Mouse (Mus musculus) embryonic facial prominence, embryonic 14.5 days (tissue): Measurements from ENCODE around the gene D630039A03Rik. TPM values are rescaled to one million over a fixed set of nuclear protein-coding genes. Genes with fewer than 3 reads are reported as not detected.

Experiments
- ATAC-seq: fragments of 200-750 bp; cut with Nextera tagmentation; 2 replicates; pipeline ENCODE4 v1.8.0; 2017; ENCODE audit warnings: low read depth, moderate number of reproducible peaks, moderate TSS enrichment
- DNase-seq: peaks from one replicate; pipeline ENCODE4 v3.0.0-alpha.2; 2015; ENCODE audit warnings: low spot score
- H3K27ac ChIP-seq: fragments of 300-500 bp; sonication (generic); replicated peaks from 2 replicates; pipeline ENCODE4 v1.5.1; 2014; ENCODE audit warnings: low read depth, mild to moderate bottlenecking, low read length, moderate library complexity
- H3K27me3 ChIP-seq: fragments of 300-500 bp; sonication (generic); replicated peaks from 2 replicates; pipeline ENCODE4 v1.6.1; 2014; ENCODE audit warnings: low read length; ENCODE audit not compliant: control insufficient read depth, insufficient read depth
- H3K36me3 ChIP-seq: fragments of 300-500 bp; sonication (generic); 2 replicates; pipeline ENCODE4 v1.6.1; 2014; ENCODE audit warnings: low read length, mixed read lengths; ENCODE audit not compliant: control insufficient read depth, insufficient read depth
- H3K4me1 ChIP-seq: fragments of 300-500 bp; sonication (generic); 2 replicates; pipeline ENCODE4 v1.6.1; 2014; ENCODE audit warnings: antibody characterized with exemption, low read length; ENCODE audit not compliant: control insufficient read depth, insufficient read depth
- H3K4me2 ChIP-seq: fragments of 300-500 bp; sonication (generic); 2 replicates; pipeline ENCODE4 v1.6.1; 2014; ENCODE audit warnings: low read depth, mild to moderate bottlenecking, low read length, moderate library complexity, mixed read lengths
- H3K4me3 ChIP-seq: fragments of 300-500 bp; sonication (generic); 2 replicates; pipeline ENCODE4 v1.5.1; 2014; ENCODE audit warnings: low read depth, mild to moderate bottlenecking, low read length
- H3K9ac ChIP-seq: fragments of 300-500 bp; sonication (generic); 2 replicates; pipeline ENCODE4 v1.6.1; 2014; ENCODE audit warnings: low read depth, mild to moderate bottlenecking, low read length, moderate library complexity, mixed read lengths
- H3K9me3 ChIP-seq: fragments of 300-500 bp; sonication (generic); 2 replicates; pipeline ENCODE4 v1.6.1; 2016; ENCODE audit warnings: low read length; ENCODE audit not compliant: control insufficient read depth
- WGBS: fragments of 180-500 bp; shearing (Covaris S2); extraction: QIAGEN DNeasy Blood & Tissue Kit; methylation state at CpG from one replicate; pipeline ENCODE4 v1.1.7; 2014; 5-methylcytosine and 5-hydroxymethylcytosine counted together
- polyA plus RNA-seq: library from polyadenylated mRNA; unstranded; fragments of >200 nt; fragmentation: Nextera tagmentation; extraction: Ambion mirVana; gene quantifications from 2 replicates; pipeline ENCODE4 v1.2.1, GENCODE M21; 2014

The D630039A03Rik gene
- polyA plus RNA-seq, 1 experiment from 2014 or later: 0.19 TPM

DNA sequence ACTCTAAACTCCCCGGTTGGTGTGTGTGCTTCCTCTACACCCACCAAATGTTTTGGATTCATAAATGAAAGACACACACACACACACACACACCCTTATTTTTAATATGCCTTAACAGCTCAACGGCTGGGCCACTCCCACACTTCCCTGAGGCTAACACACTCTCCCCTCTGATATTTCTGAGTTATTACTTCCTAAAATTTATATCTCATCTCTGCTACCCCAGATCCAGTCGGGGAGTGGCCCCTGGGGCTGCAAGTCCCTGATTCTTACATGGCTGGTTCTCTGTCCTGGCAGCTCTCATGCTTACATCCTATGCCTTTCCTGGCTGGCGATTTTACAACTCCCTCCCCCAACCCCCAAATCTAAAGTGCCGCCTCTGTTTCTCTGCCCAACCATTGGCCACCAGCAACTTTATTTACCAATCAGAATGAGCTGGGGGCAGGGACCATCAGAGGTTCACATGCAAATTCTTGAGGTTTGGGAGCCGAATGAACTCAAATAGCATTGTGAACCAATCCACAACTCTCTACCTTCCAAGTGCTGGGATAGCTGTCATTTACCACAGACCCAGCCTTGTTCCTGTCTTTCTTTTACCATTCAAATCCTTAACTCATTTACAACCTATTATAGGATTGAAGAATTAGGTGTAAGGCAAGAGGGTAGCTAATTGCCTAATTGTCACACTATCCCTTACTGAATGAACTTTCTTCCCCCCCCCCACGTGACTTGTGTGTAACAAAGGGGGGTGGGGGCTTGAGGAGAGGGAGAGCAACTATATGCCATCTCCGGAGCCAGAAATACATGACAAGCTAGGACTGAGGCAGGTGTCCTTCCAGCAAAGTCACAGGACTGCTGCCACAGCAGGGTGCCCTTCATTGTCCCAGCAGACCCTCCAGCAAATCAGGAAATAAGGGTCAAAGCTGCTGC is 3.7 kb upstream of the D630039A03Rik start:
- Histone ChIP-seq H3K9ac (no peak overlapping the region), H3K9me3 (no peaks in the 10 kb centered on the region), H3K36me3 (no peaks in the 10 kb centered on the region), H3K4me2 (no peak overlapping the region), H3K27ac (no peak overlapping the region), H3K4me3 (no peak overlapping the region), H3K27me3 (0 out of 2 replicates have a peak, but pooled peaks cover 5% of the 10 kb centered on the region), H3K4me1 (peaks cover 25% of the 10 kb centered on the region)
- DNase-seq (peak; percentile 56), ATAC-seq (no peak)
- 18% methylated on average over 8 of the region's 8 CpGs for whole genome bisulfite sequencing

GRCm38 (mm10) chr4:57916711-57917110 is 614 bp upstream of the D630039A03Rik start:
- H3K4me1 ChIP-seq: peaks cover 32% of the 10 kb centered on the region
- 0 out of 2 replicates have a peak, but pooled peaks cover 5% of the 10 kb centered on the region for H3K27me3 ChIP-seq
- H3K9me3 ChIP-seq: no peaks in the 10 kb centered on the region
- H3K36me3 ChIP-seq: no peaks in the 10 kb centered on the region
- DNase-seq (no peak), ATAC-seq (no peak)
- H3K4me2 ChIP-seq: no peak overlapping the region; the same call in 1 of the 2 replicates
- H3K4me3 ChIP-seq: no peak overlapping the region
- WGBS: 74% methylated on average over 4 of the region's 4 CpGs
- H3K27ac ChIP-seq: no peak overlapping the region
- no peak overlapping the region for H3K9ac ChIP-seq

GRCm38 (mm10) chr4:57915216-57915965 is 706 bp downstream of the D630039A03Rik start:
- DNase-seq (peak; percentile 42), ATAC-seq (peak; percentile 41; the same call in 1 of the 2 replicates)
- Histone ChIP-seq H3K27me3 (0 out of 2 replicates have a peak, but pooled peaks cover 5% of the 10 kb centered on the region), H3K9me3 (no peaks in the 10 kb centered on the region), H3K4me1 (peaks cover 32% of the 10 kb centered on the region), H3K4me3 (peak overlapping the region; percentile 14; the same call in 1 of the 2 replicates), H3K4me2 (peak overlapping the region; percentile 39), H3K36me3 (no peaks in the 10 kb centered on the region), H3K27ac (no peak overlapping the region), H3K9ac (no peak overlapping the region)
- 40% methylated on average over 17 of the region's 17 CpGs for WGBS

- H3K9me3 ChIP-seq: no peaks in the 10 kb centered on the region
- WGBS: 48% methylated on average over 10 of the region's 10 CpGs
- no peak for DNase-seq
- no peak overlapping the region for H3K27ac ChIP-seq
- H3K36me3 ChIP-seq: no peaks in the 10 kb centered on the region
- peak overlapping the region; percentile 39; the same call in 1 of the 2 replicates for H3K4me2 ChIP-seq
- H3K4me3 ChIP-seq: no peak overlapping the region
- H3K9ac ChIP-seq: no peak overlapping the region
- H3K4me1 ChIP-seq: peaks cover 26% of the 10 kb centered on the region
- ATAC-seq: no peak
- H3K27me3 ChIP-seq: 0 out of 2 replicates have a peak, but pooled peaks cover 5% of the 10 kb centered on the region
Observed at GRCm38 (mm10) chr4:57914193-57915190, 1.6 kb downstream of the D630039A03Rik start.

DNA sequence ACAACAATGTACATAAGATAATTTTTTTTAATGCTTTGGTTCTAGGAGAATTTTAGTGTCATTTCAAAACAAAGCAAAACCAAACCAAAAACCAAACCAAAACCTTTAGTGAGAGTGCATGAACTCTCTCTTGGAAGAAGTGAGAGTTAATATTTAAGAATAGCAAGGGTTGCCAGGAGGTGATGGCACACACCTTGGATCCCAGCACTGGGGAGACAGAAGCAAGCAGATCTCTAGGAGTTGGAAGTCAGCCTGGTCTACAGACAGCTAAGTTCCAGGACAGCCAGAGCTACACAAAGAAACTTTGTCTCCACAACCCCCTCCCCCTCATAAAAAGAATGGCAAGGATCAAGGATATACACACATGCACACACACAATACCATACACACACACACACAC is 3.1 kb downstream of the D630039A03Rik start:
- Histone ChIP-seq H3K9me3 (no peaks in the 10 kb centered on the region), H3K4me3 (no peak overlapping the region), H3K4me2 (no peak overlapping the region), H3K27ac (no peak overlapping the region), H3K36me3 (no peaks in the 10 kb centered on the region), H3K4me1 (peaks cover 26% of the 10 kb centered on the region), H3K9ac (no peak overlapping the region), H3K27me3 (0 out of 2 replicates have a peak, but pooled peaks cover 5% of the 10 kb centered on the region)
- DNase-seq (no peak), ATAC-seq (no peak)

- no peak overlapping the region for H3K4me3 ChIP-seq
- DNase-seq (no peak), ATAC-seq (no peak)
- no peaks in the 10 kb centered on the region for H3K9me3 ChIP-seq
- H3K27me3 ChIP-seq: no peaks in the 10 kb centered on the region
- H3K27ac ChIP-seq: no peak overlapping the region
- no peak overlapping the region for H3K9ac ChIP-seq
- H3K4me1 ChIP-seq: no peaks in the 10 kb centered on the region; the same call in 1 of the 2 replicates
- H3K36me3 ChIP-seq: no peaks in the 10 kb centered on the region
- no peak overlapping the region for H3K4me2 ChIP-seq
- WGBS: 63% methylated on average over 6 of the region's 6 CpGs
Observed at GRCm38 (mm10) chr4:57908860-57909259, 7.2 kb downstream of the D630039A03Rik start.

GRCm38 (mm10) chr4:57906708-57907107 is 9.4 kb downstream of the D630039A03Rik start:
- H3K27me3 ChIP-seq: no peaks in the 10 kb centered on the region
- no peak overlapping the region for H3K4me2 ChIP-seq
- WGBS: 33% methylated on average over 2 of the region's 2 CpGs
- DNase-seq (peak; percentile 57), ATAC-seq (no peak)
- H3K9ac ChIP-seq: no peak overlapping the region
- H3K27ac ChIP-seq: no peak overlapping the region
- no peaks in the 10 kb centered on the region for H3K9me3 ChIP-seq
- no peak overlapping the region for H3K4me3 ChIP-seq
- H3K4me1 ChIP-seq: no peaks in the 10 kb centered on the region; the same call in 1 of the 2 replicates
- H3K36me3 ChIP-seq: no peaks in the 10 kb centered on the region
